Mouse (Mus musculus): ENCODE results near the gene Fbf1. TPM values are rescaled to one million over a fixed set of nuclear protein-coding genes. Genes with fewer than 3 reads are reported as not detected.

Gene Fbf1
- total RNA-seq, 1 experiment = 32.1 TPM

DNA sequence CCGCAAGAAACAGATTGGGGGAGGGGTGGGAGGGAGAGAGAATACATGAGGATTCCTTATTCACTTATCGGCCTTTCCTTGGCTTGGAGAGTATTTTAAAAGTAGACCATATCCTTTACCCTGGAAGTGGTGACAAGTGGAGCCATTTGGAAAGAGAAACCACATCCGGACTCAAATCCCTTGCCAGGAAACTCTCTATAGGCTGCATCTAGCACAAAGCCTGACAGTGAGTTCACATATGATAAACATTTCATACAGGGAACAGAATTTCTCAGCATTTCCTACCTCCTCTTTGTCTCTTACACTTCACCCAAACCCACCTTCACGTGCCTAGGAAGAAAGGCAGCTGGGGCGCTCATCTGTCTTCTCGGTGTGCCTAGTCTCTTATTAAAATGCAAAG, 734 bp downstream of the Fbf1 start:
- Histone ChIP-seq H3K27ac (ENCODE audit: insufficient read depth, low read depth, low read length, poor library complexity, severe bottlenecking) (no peak overlapping the region), H3K4me1 (ENCODE audit: control insufficient read depth in 2 of 2, insufficient read depth in 2 of 2, low read length in 2 of 2, poor library complexity in 1 of 2) (peaks cover under 1% of the 10 kb centered on the region in 2 experiments; a peak in 2 of 4 replicates), H3K9me3 (ENCODE audit: control insufficient read depth, insufficient read depth, low read depth, low read length) (no peaks in the 10 kb centered on the region), H3K36me3 (ENCODE audit: control insufficient read depth, insufficient read depth, low read length, poor library complexity, severe bottlenecking) (no peaks in the 10 kb centered on the region), H3K4me3 (ENCODE audit: insufficient read depth in 1 of 2, low read depth in 1 of 2, low read length in 2 of 2, poor library complexity in 1 of 2, severe bottlenecking in 1 of 2) (peak overlapping the region; percentile 75 to 79), H3K9ac (ENCODE audit: insufficient read depth, low read depth, low read length, poor library complexity, severe bottlenecking) (peak overlapping the region; percentile 84)
- in situ Hi-C loops (cut with MboI; ENCODE audit: low sequenced_read_pairs in 2 of 2, unreplicated experiment in 2 of 2) = no loop called here
- DNase-seq (ENCODE audit: low read depth, low spot score) = no peak
- TF ChIP-seq MAFK (IDR thresholded peaks at IDR 0.05; ENCODE audit: insufficient read depth, low read depth, low read length) = no peak
- TF ChIP-seq CHD2 (IDR thresholded peaks at IDR 0.05; ENCODE audit: low read depth, low read length) = no peak
- no peak for TF ChIP-seq ZC3H11A (IDR thresholded peaks at IDR 0.05; ENCODE audit: borderline replicate concordance, low read depth, low read length)
- no peak for TF ChIP-seq HCFC1 (IDR thresholded peaks at IDR 0.05; ENCODE audit: borderline replicate concordance, insufficient read depth, low read length)
- no peak for TF ChIP-seq ZNF384 (IDR thresholded peaks at IDR 0.05; ENCODE audit: low read depth, low read length)

- Histone ChIP-seq H3K36me3 (ENCODE audit: control insufficient read depth, insufficient read depth, low read length, poor library complexity, severe bottlenecking) (peaks cover 3% of the 10 kb centered on the region; the same call in 1 of the 2 replicates), H3K27ac (ENCODE audit: insufficient read depth, low read depth, low read length, poor library complexity, severe bottlenecking) (no peak overlapping the region)
These were observed 5.0 kb downstream of the Fbf1 start for GRCm38 (mm10) chr11:116163002-116163401.

DNA sequence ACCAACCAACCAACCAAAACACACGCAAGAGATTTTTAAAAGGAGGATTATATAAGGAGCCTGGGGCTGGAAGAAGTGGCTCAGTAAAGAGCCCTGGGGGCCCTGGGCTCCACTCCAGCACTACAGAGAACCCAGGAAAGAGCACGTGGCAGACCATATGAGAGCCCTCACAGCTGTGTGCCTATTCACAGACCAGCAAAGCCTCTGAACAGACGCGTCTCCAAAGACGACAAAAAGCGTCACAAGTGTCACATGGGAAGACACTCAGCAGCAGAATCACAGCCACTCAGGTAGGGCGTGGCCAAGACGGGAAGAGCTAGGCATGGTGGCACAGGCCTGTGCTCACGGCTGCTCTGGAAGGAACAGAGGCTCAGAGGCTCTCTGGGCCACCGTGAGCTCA, 5.8 kb downstream of the Fbf1 start:
- no peaks in the 10 kb centered on the region for H3K9me3 ChIP-seq (ENCODE audit: control insufficient read depth, insufficient read depth, low read depth, low read length)
- peaks cover 3% of the 10 kb centered on the region; the same call in 1 of the 2 replicates for H3K36me3 ChIP-seq (ENCODE audit: control insufficient read depth, insufficient read depth, low read length, poor library complexity, severe bottlenecking)
- no peak overlapping the region for H3K9ac ChIP-seq (ENCODE audit: insufficient read depth, low read depth, low read length, poor library complexity, severe bottlenecking)
- H3K4me3 ChIP-seq (ENCODE audit: insufficient read depth in 1 of 2, low read depth in 1 of 2, low read length in 2 of 2, poor library complexity in 1 of 2, severe bottlenecking in 1 of 2) = peak overlapping the region in 1 of 2 experiments; percentile 38; a peak in 1 of 4 replicates
- no peak overlapping the region for H3K27ac ChIP-seq (ENCODE audit: insufficient read depth, low read depth, low read length, poor library complexity, severe bottlenecking)
- DNase-seq (ENCODE audit: low read depth, low spot score) = no peak
- TF ChIP-seq ZNF384 (IDR thresholded peaks at IDR 0.05; ENCODE audit: low read depth, low read length) = no peak
- no peak for TF ChIP-seq HCFC1 (IDR thresholded peaks at IDR 0.05; ENCODE audit: borderline replicate concordance, insufficient read depth, low read length)
- TF ChIP-seq CHD2 (IDR thresholded peaks at IDR 0.05; ENCODE audit: low read depth, low read length) = no peak
- TF ChIP-seq ZC3H11A (IDR thresholded peaks at IDR 0.05; ENCODE audit: borderline replicate concordance, low read depth, low read length) = no peak
- TF ChIP-seq MAFK (IDR thresholded peaks at IDR 0.05; ENCODE audit: insufficient read depth, low read depth, low read length) = no peak
- in situ Hi-C loops (cut with MboI; ENCODE audit: low sequenced_read_pairs in 2 of 2, unreplicated experiment in 2 of 2) = no loop called here
- H3K4me1 ChIP-seq (ENCODE audit: control insufficient read depth in 2 of 2, insufficient read depth in 2 of 2, low read length in 2 of 2, poor library complexity in 1 of 2) = peaks cover 5 to 11% of the 10 kb centered on the region in 2 experiments; a peak in 3 of 4 replicates

More at GRCm38 (mm10) chr11:116163002-116163401, 5.0 kb downstream of the Fbf1 start:
- no peaks in the 10 kb centered on the region for H3K9me3 ChIP-seq (ENCODE audit: control insufficient read depth, insufficient read depth, low read depth, low read length)
- no peak overlapping the region for H3K9ac ChIP-seq (ENCODE audit: insufficient read depth, low read depth, low read length, poor library complexity, severe bottlenecking)
- in situ Hi-C loops (cut with MboI; ENCODE audit: low sequenced_read_pairs in 2 of 2, unreplicated experiment in 2 of 2) = no loop called here
- H3K4me1 ChIP-seq (ENCODE audit: control insufficient read depth in 2 of 2, insufficient read depth in 2 of 2, low read length in 2 of 2, poor library complexity in 1 of 2) = peaks cover 5 to 9% of the 10 kb centered on the region in 2 experiments; a peak in 3 of 4 replicates
- no peak for DNase-seq (ENCODE audit: low read depth, low spot score)
- H3K4me3 ChIP-seq (ENCODE audit: insufficient read depth in 1 of 2, low read depth in 1 of 2, low read length in 2 of 2, poor library complexity in 1 of 2, severe bottlenecking in 1 of 2) = peak overlapping the region; percentile 4 to 38; a peak in 2 of 4 replicates
- TF ChIP-seq HCFC1 (IDR thresholded peaks at IDR 0.05; ENCODE audit: borderline replicate concordance, insufficient read depth, low read length) (no peak), ZC3H11A (IDR thresholded peaks at IDR 0.05; ENCODE audit: borderline replicate concordance, low read depth, low read length) (no peak), CHD2 (IDR thresholded peaks at IDR 0.05; ENCODE audit: low read depth, low read length) (no peak), ZNF384 (IDR thresholded peaks at IDR 0.05; ENCODE audit: low read depth, low read length) (no peak), MAFK (IDR thresholded peaks at IDR 0.05; ENCODE audit: insufficient read depth, low read depth, low read length) (no peak)

DNA sequence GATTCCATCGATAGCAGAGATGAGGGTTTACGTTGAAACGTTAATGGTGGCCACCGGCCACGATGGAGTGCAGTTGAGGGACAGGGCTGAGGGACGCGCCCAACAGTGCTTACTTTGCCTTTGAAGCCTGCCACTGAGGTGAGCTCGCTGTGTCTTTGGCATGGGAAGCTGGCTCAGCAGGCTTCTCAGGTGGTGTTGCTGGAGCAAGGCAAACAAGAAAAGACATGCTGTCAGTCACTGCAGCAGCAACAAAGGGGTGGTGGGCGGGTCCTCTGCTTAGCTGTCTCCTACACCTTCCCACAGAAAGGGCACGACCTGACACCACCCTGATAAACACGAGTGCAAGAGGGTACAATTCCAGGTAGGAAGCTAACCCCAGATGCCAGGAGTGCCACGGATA, 6.7 kb downstream of the Fbf1 start:
- Histone ChIP-seq H3K36me3 (ENCODE audit: control insufficient read depth, insufficient read depth, low read length, poor library complexity, severe bottlenecking) (peaks cover 3% of the 10 kb centered on the region; the same call in 1 of the 2 replicates), H3K4me1 (ENCODE audit: control insufficient read depth in 2 of 2, insufficient read depth in 2 of 2, low read length in 2 of 2, poor library complexity in 1 of 2) (peaks cover 5 to 11% of the 10 kb centered on the region in 2 experiments; a peak in 3 of 4 replicates), H3K9me3 (ENCODE audit: control insufficient read depth, insufficient read depth, low read depth, low read length) (no peaks in the 10 kb centered on the region), H3K27ac (ENCODE audit: insufficient read depth, low read depth, low read length, poor library complexity, severe bottlenecking) (no peak overlapping the region), H3K9ac (ENCODE audit: insufficient read depth, low read depth, low read length, poor library complexity, severe bottlenecking) (no peak overlapping the region), H3K4me3 (ENCODE audit: insufficient read depth in 1 of 2, low read depth in 1 of 2, low read length in 2 of 2, poor library complexity in 1 of 2, severe bottlenecking in 1 of 2) (no peak overlapping the region)
- TF ChIP-seq MAFK (IDR thresholded peaks at IDR 0.05; ENCODE audit: insufficient read depth, low read depth, low read length) = no peak
- no peak for TF ChIP-seq ZC3H11A (IDR thresholded peaks at IDR 0.05; ENCODE audit: borderline replicate concordance, low read depth, low read length)
- TF ChIP-seq HCFC1 (IDR thresholded peaks at IDR 0.05; ENCODE audit: borderline replicate concordance, insufficient read depth, low read length) = no peak
- no peak for TF ChIP-seq CHD2 (IDR thresholded peaks at IDR 0.05; ENCODE audit: low read depth, low read length)
- no peak for TF ChIP-seq ZNF384 (IDR thresholded peaks at IDR 0.05; ENCODE audit: low read depth, low read length)
- no peak for DNase-seq (ENCODE audit: low read depth, low spot score)
- in situ Hi-C loops (cut with MboI; ENCODE audit: low sequenced_read_pairs in 2 of 2, unreplicated experiment in 2 of 2) = no loop called here

Measured in ES-E14 (cell line).